Mouse (Mus musculus) neural tube, embryonic 14.5 days (tissue): Measurements from ENCODE around the gene Epn2. TPM values are rescaled to one million over a fixed set of nuclear protein-coding genes. Genes with fewer than 3 reads are reported as not detected.
A peak's percentile ranks its signal among the peaks of the same experiment; 100 is the strongest.

Source experiments
- ATAC-seq: fragments of 200-750 bp; cut with Nextera tagmentation; 2 replicates; pipeline ENCODE4 v1.8.0; 2017; ENCODE audit warnings: low read depth, mild to moderate bottlenecking, moderate TSS enrichment, moderate library complexity
- H3K27ac ChIP-seq: fragments of 300-500 bp; sonication (generic); 2 replicates; pipeline ENCODE4 v1.5.1; 2014; ENCODE audit warnings: low read depth, mild to moderate bottlenecking, control low read depth, low read length, moderate library complexity, mixed read lengths
- H3K27me3 ChIP-seq: fragments of 300-500 bp; sonication (generic); 2 replicates; pipeline ENCODE4 v1.6.1; 2014; ENCODE audit warnings: low read length; ENCODE audit not compliant: control insufficient read depth, insufficient read depth
- H3K36me3 ChIP-seq: fragments of 300-500 bp; sonication (generic); 2 replicates; pipeline ENCODE4 v1.6.1; 2014; ENCODE audit warnings: low read length, mixed read lengths; ENCODE audit not compliant: control insufficient read depth, insufficient read depth
- H3K4me1 ChIP-seq: fragments of 300-500 bp; sonication (generic); 2 replicates; pipeline ENCODE4 v1.6.1; 2014; ENCODE audit warnings: low read length; ENCODE audit not compliant: control insufficient read depth, insufficient read depth
- H3K4me2 ChIP-seq: fragments of 300-500 bp; sonication (generic); 2 replicates; pipeline ENCODE4 v1.6.1; 2014; ENCODE audit warnings: mild to moderate bottlenecking, low read depth, low read length, control low read depth
- H3K4me3 ChIP-seq: fragments of 300-500 bp; sonication (generic); 2 replicates; pipeline ENCODE4 v1.5.1; 2014; ENCODE audit warnings: low read depth, low read length, control low read depth, mixed read lengths
- H3K9ac ChIP-seq: fragments of 300-500 bp; sonication (generic); replicated peaks from 2 replicates; pipeline ENCODE4 v1.6.1; 2014; ENCODE audit warnings: low read depth, mild to moderate bottlenecking, control low read depth, low read length, mixed read lengths
- H3K9me3 ChIP-seq: fragments of 300-500 bp; sonication (generic); 2 replicates; pipeline ENCODE4 v1.6.1; 2016; ENCODE audit warnings: low read length; ENCODE audit not compliant: control insufficient read depth
- WGBS: fragments of 180-500 bp; shearing (Covaris S2); extraction: QIAGEN DNeasy Blood & Tissue Kit; methylation state at CpG from one replicate; pipeline ENCODE4 v1.1.7; 2014; 5-methylcytosine and 5-hydroxymethylcytosine counted together
- polyA plus RNA-seq: library from polyadenylated mRNA; unstranded; fragments of >200 nt; fragmentation: Nextera tagmentation; extraction: Ambion mirVana; gene quantifications from 2 replicates; pipeline ENCODE4 v1.2.1, GENCODE M21; 2014

The Epn2 gene
- polyA plus RNA-seq, 1 experiment from 2014 or later = 74.8 TPM

- Histone ChIP-seq H3K4me3 (no peak overlapping the region), H3K4me2 (no peak overlapping the region), H3K9me3 (no peaks in the 10 kb centered on the region), H3K27me3 (no peaks in the 10 kb centered on the region), H3K36me3 (peaks cover 29% of the 10 kb centered on the region), H3K4me1 (no peaks in the 10 kb centered on the region), H3K27ac (no peak overlapping the region), H3K9ac (no peak overlapping the region)
- WGBS = 94% methylated on average over 3 of the region's 3 CpGs
- ATAC-seq = no peak
These were observed 60.6 kb downstream of the Epn2 start for GRCm38 (mm10) chr11:61518871-61519270.

DNA sequence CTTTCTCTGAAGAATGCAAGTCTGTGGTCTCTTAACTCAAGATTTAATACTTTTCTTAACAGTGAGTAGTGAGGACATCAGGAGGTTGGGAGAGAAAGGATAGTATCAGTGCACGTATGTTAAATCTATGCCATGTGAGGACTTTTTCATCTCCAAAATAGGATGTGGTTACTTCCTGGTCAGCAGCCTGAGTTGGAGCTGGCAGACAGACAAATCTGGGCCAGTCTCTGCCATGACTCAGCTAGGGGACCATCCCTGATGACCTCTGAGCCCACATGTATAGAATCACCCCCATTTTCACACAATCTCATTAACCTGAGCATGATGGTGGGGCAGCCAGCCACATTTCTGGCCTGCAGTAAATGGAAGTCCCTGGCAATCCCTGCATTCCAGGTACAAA, 61.5 kb downstream of the Epn2 start:
- H3K4me2 ChIP-seq = no peak overlapping the region
- no peak for ATAC-seq
- no peaks in the 10 kb centered on the region for H3K4me1 ChIP-seq
- WGBS = 100% methylated on average over 1 of the region's 1 CpGs
- H3K27ac ChIP-seq = no peak overlapping the region
- no peak overlapping the region for H3K4me3 ChIP-seq
- H3K36me3 ChIP-seq = peaks cover 36% of the 10 kb centered on the region
- no peaks in the 10 kb centered on the region for H3K27me3 ChIP-seq
- H3K9me3 ChIP-seq = no peaks in the 10 kb centered on the region
- H3K9ac ChIP-seq = no peak overlapping the region

GRCm38 (mm10) chr11:61514953-61515352, 64.5 kb downstream of the Epn2 start:
- peaks cover 28% of the 10 kb centered on the region for H3K36me3 ChIP-seq
- ATAC-seq = no peak

GRCm38 (mm10) chr11:61504713-61505257, 74.7 kb downstream of the Epn2 start, which contains the start of gene B9d1:
B9d1 (plus strand) TSS chr11:61505144.
- Histone ChIP-seq H3K27ac (peak within 1 kb of the TSS; percentile 90), H3K4me1 (peaks cover 7% of the 10 kb centered on the region), H3K9me3 (no peaks in the 10 kb centered on the region), H3K4me2 (peak within 1 kb of the TSS; percentile 63), H3K27me3 (no peaks in the 10 kb centered on the region), H3K36me3 (no peaks in the 10 kb centered on the region), H3K9ac (peak within 1 kb of the TSS; percentile 59), H3K4me3 (peak within 1 kb of the TSS; percentile 58)
- under 1% methylated on average over 39 of the region's 39 CpGs for WGBS
- peak; percentile 92 for ATAC-seq

More at GRCm38 (mm10) chr11:61514953-61515352, 64.5 kb downstream of the Epn2 start:
- Histone ChIP-seq H3K4me3 (no peak overlapping the region), H3K4me2 (no peak overlapping the region), H3K9me3 (no peaks in the 10 kb centered on the region), H3K9ac (no peak overlapping the region), H3K4me1 (no peaks in the 10 kb centered on the region), H3K27me3 (no peaks in the 10 kb centered on the region), H3K27ac (no peak overlapping the region)
- 44% methylated on average over 3 of the region's 3 CpGs for WGBS

DNA sequence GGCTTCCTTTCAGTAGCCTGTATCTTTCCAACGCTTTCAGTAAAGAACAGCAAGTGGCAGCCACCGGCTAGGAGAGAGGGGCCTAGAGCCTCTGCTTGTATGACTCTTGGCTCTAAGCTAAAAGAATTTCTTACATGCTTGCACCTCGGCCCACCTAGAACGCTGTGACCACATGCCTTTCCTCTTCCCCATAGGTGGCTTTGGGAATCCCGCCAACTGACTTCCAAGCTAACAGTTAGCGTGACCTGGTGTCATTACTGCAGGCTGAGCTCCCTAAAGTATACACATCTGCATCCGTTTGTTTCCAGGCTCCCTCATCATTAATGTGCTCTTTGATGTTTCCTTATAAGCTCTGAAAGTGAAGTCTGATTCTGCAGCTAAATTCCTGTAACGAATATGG, 75.6 kb downstream of the Epn2 start:
- H3K9ac ChIP-seq = no peak overlapping the region; the same call in 1 of the 2 replicates
- 69% methylated on average over 8 of the region's 8 CpGs for WGBS
- H3K27ac ChIP-seq = peak overlapping the region; percentile 90
- H3K4me3 ChIP-seq = peak overlapping the region; percentile 58; the same call in 1 of the 2 replicates
- no peak overlapping the region; the same call in 1 of the 2 replicates for H3K4me2 ChIP-seq
- no peaks in the 10 kb centered on the region for H3K27me3 ChIP-seq
- no peaks in the 10 kb centered on the region for H3K9me3 ChIP-seq
- ATAC-seq = no peak
- no peaks in the 10 kb centered on the region for H3K36me3 ChIP-seq
- H3K4me1 ChIP-seq = peaks cover 7% of the 10 kb centered on the region

- Histone ChIP-seq H3K4me2 (no peak overlapping the region), H3K27ac (no peak overlapping the region), H3K9me3 (no peaks in the 10 kb centered on the region), H3K4me1 (no peaks in the 10 kb centered on the region), H3K4me3 (no peak overlapping the region), H3K9ac (no peak overlapping the region), H3K27me3 (no peaks in the 10 kb centered on the region), H3K36me3 (no peaks in the 10 kb centered on the region)
- 82% methylated on average over 6 of the region's 6 CpGs for WGBS
- no peak for ATAC-seq
These were observed 80.6 kb downstream of the Epn2 start for GRCm38 (mm10) chr11:61498736-61499504.

GRCm38 (mm10) chr11:61497490-61497889, 82.0 kb downstream of the Epn2 start:
- no peak for ATAC-seq
- Histone ChIP-seq H3K9me3 (no peaks in the 10 kb centered on the region), H3K4me3 (no peak overlapping the region), H3K36me3 (no peaks in the 10 kb centered on the region), H3K4me1 (peaks cover 7% of the 10 kb centered on the region), H3K27ac (no peak overlapping the region), H3K9ac (no peak overlapping the region), H3K27me3 (no peaks in the 10 kb centered on the region), H3K4me2 (no peak overlapping the region)
- WGBS = 67% methylated on average over 1 of the region's 1 CpGs

DNA sequence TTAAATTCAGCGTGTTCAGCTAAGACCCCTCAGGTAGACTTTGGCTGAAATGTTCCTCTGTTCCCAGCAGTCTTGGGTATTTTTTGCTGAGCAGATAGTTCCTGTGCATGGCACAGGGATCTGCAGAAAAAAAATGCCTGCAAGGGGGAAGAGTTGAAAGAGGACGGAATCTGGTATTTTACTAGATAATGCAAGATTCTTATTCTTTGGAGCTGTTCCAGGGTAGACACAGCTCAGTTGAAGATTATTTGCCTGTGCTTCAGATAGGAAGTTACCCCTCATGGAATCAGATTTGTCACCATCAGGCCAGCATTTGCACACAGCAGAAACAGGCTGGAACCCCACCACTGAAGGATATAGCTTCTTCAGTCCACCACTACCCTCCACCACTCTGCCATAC, 84.0 kb downstream of the Epn2 start:
- Histone ChIP-seq H3K4me3 (no peak overlapping the region), H3K27me3 (no peaks in the 10 kb centered on the region), H3K4me1 (peaks cover 7% of the 10 kb centered on the region), H3K9me3 (no peaks in the 10 kb centered on the region), H3K27ac (no peak overlapping the region), H3K9ac (no peak overlapping the region), H3K4me2 (no peak overlapping the region), H3K36me3 (peaks cover 9% of the 10 kb centered on the region)
- 93% methylated on average over 2 of the region's 2 CpGs for WGBS
- ATAC-seq = no peak
